Mouse (Mus musculus): Measurements from ENCODE around the gene Fabp2.

Gene Fabp2

DNA sequence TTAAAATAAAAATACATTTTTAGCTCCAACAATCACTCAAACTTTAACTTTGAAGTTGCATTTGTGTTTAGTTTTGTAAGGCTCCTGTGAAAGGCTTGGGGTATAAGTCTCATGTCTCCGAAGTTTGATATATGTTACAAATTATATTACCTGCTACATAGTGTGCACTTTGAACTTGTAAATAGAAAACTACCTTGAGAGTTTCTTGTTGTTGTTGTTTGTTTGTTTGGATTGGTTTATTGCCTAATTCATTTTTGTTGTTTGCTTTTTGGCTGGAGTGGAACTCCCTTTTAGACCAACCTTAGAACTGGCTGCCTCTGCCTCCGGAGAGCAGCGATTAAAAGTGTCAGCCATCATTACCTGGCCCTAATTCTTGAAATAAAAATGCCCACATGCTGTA is at the start of gene Fabp2:
TSS of gene Fabp2 (plus strand) at position 301 of the 400 bp plus-strand sequence.
- DNase-seq (ENCODE audit: low spot score): no peak

- no peak for DNase-seq (ENCODE audit: low spot score)
Measured at GRCm38 (mm10) chr3:122848410-122849034, 46.4 kb upstream of the Fabp2 start.

DNA sequence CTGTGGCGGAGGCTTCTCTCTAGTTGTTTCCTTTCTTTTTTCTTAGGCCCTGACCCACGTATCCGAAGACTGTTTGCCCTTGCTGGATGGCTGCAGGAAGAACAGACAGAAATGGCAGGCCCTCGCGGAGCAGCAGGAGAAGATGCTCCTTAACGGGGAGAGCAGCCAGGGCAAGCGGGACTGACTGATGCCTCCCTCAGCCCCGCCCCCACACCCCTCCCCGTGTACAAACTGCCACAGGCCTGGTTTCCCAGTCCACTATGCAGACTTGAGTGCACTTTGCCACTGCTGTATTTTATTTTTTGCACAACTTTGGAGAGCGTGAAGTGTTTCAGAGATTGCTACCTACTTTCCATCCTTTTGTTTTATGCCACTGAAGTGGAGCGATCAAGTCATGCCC is 39.7 kb upstream of the Fabp2 start:
- no peak for DNase-seq (ENCODE audit: low spot score)

DNA sequence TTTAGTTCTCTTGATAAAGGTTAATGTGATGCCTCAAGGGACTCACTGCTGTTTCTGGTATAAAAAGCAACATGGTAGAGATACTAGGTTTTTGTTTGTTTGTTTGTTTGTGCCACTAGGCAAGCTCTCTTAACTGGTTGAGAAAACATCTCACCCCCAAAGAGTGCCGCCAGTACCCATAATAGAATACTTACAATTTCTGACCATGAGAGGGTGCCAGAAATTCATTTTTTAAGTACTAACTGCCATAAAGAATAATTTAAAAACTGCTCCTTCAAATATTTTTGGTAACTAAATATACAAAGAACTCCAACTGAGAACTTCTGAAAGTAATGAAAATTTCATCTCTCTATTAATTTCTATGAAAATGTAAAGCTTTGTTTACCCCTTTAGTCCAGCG is 35.0 kb upstream of the Fabp2 start:
- DNase-seq (ENCODE audit: low spot score): no peak

DNA sequence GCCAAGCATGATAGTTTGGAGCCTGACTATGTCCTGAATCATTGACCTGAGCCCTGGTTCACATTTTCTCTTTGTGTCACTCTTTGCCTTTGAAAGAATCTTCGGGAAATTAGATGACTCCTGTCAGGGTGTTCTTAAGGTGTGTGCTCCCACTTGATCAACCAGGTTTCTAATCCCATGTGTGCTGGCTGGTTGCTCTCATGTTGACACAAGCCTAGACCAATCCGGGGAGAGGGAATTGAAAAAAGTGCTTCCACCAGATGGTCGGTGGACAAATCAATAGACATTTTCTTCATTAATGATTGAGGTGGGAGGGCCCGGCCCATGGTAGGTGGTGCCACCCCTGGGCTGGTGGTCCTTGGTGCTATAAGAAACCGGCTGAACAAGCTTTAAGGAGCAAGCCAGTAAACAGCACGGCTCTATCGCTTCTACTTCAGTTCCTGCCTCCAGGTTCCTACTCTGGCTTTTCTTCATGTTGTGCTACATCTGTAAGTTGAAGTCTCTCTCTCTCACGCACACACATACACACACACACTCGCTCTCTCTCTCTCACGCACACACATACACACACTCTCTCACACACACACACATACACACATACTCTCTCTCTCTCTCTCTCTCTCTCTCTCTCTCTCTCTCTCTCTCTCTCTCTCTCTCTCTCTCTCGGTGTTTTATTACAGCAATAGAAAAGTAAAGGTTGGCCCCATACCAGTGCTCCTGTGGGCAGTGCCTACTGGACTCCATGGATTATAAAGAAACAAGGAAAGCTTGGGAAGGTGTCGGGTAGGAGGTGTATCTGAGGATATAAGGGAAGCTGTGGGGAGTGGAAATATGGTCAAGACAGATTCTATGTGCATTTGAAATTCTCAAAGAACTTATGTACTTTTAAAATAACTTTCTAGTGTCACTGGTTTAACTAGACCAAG is 34.0 kb upstream of the Fabp2 start:
- DNase-seq (ENCODE audit: low spot score): no peak

- DNase-seq (ENCODE audit: low spot score): no peak
Measured at GRCm38 (mm10) chr3:122865092-122865491, 29.8 kb upstream of the Fabp2 start.

- DNase-seq (ENCODE audit: low spot score): no peak
Measured at GRCm38 (mm10) chr3:122868270-122868669, 26.6 kb upstream of the Fabp2 start.

DNA sequence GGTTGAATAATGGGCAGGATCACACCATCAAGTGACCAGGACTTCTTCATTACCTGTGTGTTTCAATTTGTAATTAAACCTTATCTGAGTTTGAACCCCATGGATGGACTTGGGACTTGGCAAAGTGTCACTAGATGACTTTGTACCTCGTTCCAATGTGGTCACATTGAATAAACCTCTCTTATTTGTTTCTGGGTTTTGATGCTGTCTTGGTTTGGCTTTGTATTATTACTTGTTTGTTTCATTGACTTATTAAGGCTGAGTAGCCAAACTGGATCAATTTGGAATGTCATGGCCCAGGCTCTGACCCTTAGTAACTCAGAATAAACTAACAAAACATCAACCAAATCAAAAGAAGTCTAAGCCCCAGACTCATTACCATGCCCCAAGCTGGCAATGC is 23.3 kb upstream of the Fabp2 start:
- DNase-seq (ENCODE audit: low spot score): no peak

DNA sequence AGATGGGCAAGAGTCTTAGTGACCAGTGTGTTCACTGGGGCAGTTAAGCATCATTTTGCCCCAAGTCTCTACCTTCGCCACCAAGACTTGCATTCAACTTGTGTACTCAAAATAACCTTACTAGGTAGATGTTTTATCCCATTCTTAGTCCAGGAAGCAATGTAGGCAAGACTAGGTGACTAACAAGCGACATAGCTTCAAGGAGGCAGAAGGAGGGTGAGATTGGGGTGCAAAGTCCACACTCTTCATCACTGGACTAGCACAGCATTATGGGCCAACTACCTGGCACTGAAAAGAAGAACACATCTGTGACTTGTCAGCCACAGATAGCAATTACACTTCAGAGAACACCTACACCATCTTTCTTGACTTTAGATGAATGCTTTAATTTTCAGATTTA is 18.0 kb upstream of the Fabp2 start:
- no peak for DNase-seq (ENCODE audit: low spot score)

GRCm38 (mm10) chr3:122877543-122877942 is 17.3 kb upstream of the Fabp2 start:
- DNase-seq (ENCODE audit: low spot score): no peak

GRCm38 (mm10) chr3:122878705-122879315 is 16.1 kb upstream of the Fabp2 start:
- DNase-seq (ENCODE audit: low spot score): no peak

DNA sequence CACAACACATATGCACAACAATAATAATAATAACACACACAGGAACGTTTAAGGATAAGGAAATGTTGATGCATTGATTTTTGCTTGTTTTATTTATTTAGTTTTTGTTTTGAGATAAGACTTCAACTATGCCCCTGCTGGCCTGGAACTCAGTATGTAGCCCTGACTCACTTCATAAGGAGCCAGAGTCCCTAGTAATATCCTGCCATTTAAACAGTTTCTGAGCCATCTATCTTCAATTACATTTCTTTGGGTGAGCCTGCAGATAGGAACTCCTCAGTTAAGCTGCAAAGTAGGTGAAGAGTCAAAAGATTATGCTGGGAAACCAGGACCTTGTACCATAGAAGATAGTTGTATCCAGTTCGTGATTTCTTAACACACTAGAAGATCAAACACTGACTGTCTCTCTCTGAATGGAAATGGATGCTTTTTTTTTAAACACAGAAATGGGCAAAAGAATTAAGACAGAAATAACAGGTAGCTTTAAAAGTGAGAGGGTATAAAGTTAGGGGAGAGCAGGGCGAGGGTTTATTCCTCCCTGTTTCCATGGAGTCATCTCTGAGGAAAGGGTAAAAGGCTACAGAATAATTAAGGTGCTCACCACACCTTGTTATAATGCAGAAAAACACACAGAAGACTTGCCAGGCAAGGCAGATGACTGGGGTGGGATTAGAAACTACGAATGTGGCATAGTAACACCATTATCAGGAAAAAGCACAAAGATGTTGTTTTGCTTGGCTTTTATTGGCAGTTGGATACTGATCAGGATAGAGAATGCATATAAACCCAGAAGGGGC is 7.2 kb upstream of the Fabp2 start:
- DNase-seq (ENCODE audit: low spot score): no peak

DNA sequence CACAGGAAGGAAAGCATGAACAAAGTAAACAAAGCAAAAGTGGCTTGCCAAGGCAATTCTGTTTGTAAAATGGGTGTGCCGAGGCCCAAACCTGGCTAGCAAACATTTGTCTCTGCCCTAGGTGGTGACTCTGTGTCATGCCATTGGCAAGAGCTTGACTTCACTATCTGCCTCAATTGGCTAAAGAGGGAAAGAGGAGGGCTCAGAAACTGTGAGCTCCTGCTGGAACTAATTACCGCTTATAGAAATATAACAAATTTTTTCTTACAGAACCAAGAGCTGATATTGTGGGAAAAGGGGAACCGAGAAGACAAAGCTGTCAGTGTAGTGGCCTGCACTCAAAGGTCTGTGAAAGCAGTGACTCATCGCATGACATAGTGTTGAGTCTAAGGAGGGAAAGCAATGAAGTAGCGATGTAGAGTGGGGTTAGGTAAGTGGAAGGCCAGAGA is 6.5 kb upstream of the Fabp2 start:
- DNase-seq (ENCODE audit: low spot score): no peak

DNA sequence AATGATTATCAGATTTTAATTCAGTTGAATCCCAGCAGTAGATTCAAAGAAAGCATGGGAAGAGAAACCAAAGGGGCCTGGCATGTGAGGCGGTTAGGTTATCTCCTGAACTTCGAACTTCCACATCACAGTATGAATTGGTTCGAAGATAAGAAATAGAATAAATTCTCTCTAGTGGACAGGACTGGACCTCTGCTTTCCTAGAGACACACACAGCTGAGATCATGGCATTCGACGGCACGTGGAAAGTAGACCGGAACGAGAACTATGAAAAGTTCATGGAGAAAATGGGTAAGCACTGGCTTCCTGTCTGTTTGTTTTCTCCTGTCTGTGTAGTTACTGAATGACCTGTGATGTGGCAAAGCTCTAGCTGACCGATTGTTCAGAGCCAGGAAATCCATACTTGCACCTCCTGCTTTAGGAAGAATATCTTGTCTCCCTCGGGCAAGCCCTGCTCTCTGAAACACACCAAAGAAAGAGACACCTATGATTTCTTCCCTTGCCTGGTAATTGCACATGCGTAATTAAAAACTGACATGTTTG is 388 bp downstream of the Fabp2 start:
- DNase-seq (ENCODE audit: low spot score): no peak

- DNase-seq (ENCODE audit: low spot score): no peak
Measured at GRCm38 (mm10) chr3:122898254-122898653, 3.4 kb downstream of the Fabp2 start.

DNA sequence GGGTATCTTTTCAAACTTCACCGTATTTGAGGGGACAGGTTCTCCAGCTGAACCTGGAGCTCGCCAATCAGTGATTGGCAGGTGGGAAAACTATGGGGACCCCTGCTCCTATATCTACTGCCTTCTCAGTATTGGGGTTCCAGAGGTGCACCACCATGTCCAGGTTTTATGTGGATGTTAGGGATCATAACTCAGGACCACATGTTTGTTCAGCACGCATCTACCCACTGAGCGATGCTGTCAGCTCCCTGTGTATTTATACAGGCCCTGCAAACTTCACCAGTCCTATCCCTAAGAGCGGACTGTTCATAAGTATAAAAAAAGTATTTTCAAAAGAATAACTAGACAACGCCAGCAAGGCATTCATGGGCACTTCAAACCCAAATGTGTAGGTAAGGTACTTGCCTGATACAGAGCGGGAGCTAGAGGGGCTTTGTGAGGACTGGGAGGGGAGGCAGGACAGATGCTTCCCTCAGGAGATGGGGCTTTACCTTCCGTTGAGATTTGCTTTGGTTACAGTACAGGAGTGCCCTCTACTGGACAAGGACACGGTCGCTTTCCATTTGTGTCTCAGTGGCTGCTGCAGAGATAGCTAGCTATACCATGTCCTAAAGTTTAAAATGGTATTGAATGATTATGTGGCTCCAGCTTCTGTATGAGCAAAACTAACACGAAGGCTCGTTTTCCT is 9.0 kb downstream of the Fabp2 start:
- no peak for DNase-seq (ENCODE audit: low spot score)

DNA sequence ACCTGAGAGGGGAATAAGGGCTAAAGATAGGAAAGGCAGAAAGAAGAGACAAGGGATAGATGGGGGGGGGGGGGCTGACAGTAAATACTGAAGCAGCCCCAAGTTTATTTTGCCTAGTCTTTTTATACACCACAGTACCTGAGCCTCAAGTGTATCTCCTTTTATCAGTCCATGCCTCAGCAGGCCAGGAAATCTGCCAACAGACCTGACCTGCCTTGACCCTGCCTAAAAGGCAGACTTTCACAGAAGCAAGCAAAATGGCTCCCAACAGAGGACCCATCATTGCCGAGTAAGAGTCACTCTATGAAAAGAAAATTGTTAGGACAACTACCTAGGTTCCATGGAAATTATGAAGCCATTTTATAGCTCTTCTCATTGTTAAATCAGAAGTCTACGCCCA is 13.0 kb downstream of the Fabp2 start:
- no peak for DNase-seq (ENCODE audit: low spot score)

- DNase-seq (ENCODE audit: low spot score): no peak
Measured at GRCm38 (mm10) chr3:122915493-122915892, 20.6 kb downstream of the Fabp2 start.

DNA sequence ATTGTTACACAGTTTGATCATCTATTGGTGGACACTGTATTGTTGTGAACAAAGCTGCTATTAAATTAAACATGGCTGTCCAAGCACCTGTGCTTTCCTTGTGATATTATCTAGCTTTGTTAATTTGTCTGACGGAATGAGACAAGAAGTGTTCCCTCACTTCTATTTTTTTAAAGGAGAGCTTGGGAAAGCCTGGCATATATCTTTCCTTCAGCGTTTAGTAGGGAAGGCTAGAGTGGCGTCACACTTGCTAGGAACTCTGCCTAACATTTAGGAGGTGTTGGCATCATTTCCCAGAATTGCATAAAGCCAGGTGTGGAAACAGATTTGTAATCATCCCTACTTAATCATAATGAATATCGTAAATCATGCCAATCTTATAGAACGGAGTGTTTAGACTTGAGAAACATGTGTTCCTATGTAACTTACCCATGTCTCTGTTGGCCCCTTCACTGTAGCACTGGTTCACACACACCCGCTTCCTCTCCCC is 21.4 kb downstream of the Fabp2 start:
- no peak for DNase-seq (ENCODE audit: low spot score)

- no peak for DNase-seq (ENCODE audit: low spot score)
Measured at GRCm38 (mm10) chr3:122918672-122919071, 23.8 kb downstream of the Fabp2 start.

DNA sequence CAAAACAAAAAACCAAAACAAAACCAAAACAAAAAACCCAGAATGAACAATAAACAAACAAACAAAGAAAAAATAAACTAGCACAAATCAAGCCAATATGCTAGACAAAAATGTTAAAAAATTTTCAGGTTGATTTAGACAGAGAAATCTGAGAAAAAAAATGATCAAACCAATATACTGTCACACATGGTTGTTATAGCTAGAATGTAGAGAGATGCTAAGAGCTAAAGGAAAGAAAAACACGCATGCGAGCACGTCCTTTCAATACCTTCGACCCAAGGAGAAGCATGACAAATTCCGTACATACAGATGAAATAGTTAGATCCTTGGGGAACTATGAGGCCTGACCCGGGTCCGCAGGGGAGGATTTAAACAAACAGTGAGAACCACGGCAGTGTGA is 24.4 kb downstream of the Fabp2 start, which contains the start of gene Gm10959:
TSS of gene Gm10959 (minus strand) at position 101 of the 400 bp plus-strand sequence.
- DNase-seq (ENCODE audit: low spot score): no peak

All from spleen, adult 12 weeks (tissue).